Mouse (Mus musculus) gastrocnemius, postnatal 25 days (tissue): Measurements from ENCODE around the gene Trub2. TPM values are rescaled to one million over a fixed set of nuclear protein-coding genes. Genes with fewer than 3 reads are reported as not detected.

Experiments used
- DNase-seq: peaks from one replicate; pipeline ENCODE4 v3.0.0; 2022
- long read RNA-seq, 2 experiments: library from polyadenylated mRNA; stranded (forward); transcript quantifications; one replicate each; pipeline ENCODE4 v2.0.0; 2021
- total RNA-seq, 2 experiments: library from RNA; stranded (reverse); gene quantifications; 1 replicate in 1 of 2; 2 replicates in 1 of 2; pipeline ENCODE4 v1.2.3; 2021

Trub2 gene
- total RNA-seq, result 10 to 100 TPM; 24.8 to 24.9 TPM
- long read RNA-seq, experiment 1, transcript Trub2-201 (8 exons, 3,408 nt), result major isoform, 6 of 19 reads
- long read RNA-seq, experiment 1, partial matches to known transcripts, result 6 of 19 reads
- long read RNA-seq, experiment 1, other reads (novel, unspliced or antisense), result 7 of 19 reads
- long read RNA-seq, experiment 2, transcript Trub2-201 (8 exons, 3,408 nt), result major isoform, 11 of 26 reads
- long read RNA-seq, experiment 2, partial matches to known transcripts, result 4 of 26 reads
- long read RNA-seq, experiment 2, other reads (novel, unspliced or antisense), result 9 of 26 reads

- DNase-seq, result peak; percentile 83
These were observed at the start of gene Trub2 for GRCm38 (mm10) chr2:29787937-29788681. Gene Trub2 (minus strand): TSS chr2:29788502.

GRCm38 (mm10) chr2:29835391-29835899 lies 47.1 kb upstream of the Trub2 start:
- DNase-seq, result no peak

GRCm38 (mm10) chr2:29833796-29834195 lies 45.5 kb upstream of the Trub2 start:
- no peak for DNase-seq

GRCm38 (mm10) chr2:29831106-29831505 lies 42.8 kb upstream of the Trub2 start:
- no peak for DNase-seq

- no peak for DNase-seq
These were observed 39.4 kb upstream of the Trub2 start for GRCm38 (mm10) chr2:29827709-29828024.

- peak; percentile 95 for DNase-seq
These were observed 38.8 kb upstream of the Trub2 start for GRCm38 (mm10) chr2:29826926-29827708.

- no peak for DNase-seq
These were observed 38.1 kb upstream of the Trub2 start for GRCm38 (mm10) chr2:29826318-29826925.

- peak; percentile 51 for DNase-seq
These were observed 31.9 kb upstream of the Trub2 start, which contains the start of gene Urm1 for GRCm38 (mm10) chr2:29820025-29820817. Gene Urm1 (plus strand): TSS chr2:29820075.

GRCm38 (mm10) chr2:29819363-29819762 lies 31.1 kb upstream of the Trub2 start:
- DNase-seq, result no peak

GRCm38 (mm10) chr2:29817426-29818232 lies 29.3 kb upstream of the Trub2 start:
- peak; percentile 66 for DNase-seq

- DNase-seq, result no peak
These were observed 27.5 kb upstream of the Trub2 start for GRCm38 (mm10) chr2:29815678-29816371.

- DNase-seq, result no peak
These were observed 15.1 kb upstream of the Trub2 start for GRCm38 (mm10) chr2:29803400-29803831.

- no peak for DNase-seq
These were observed 14.5 kb upstream of the Trub2 start for GRCm38 (mm10) chr2:29802827-29803201.

GRCm38 (mm10) chr2:29802075-29802826 lies 13.9 kb upstream of the Trub2 start, which contains the start of gene Slc27a4:
Gene Slc27a4 (plus strand): TSS chr2:29802634.
- DNase-seq, result peak; percentile 95

GRCm38 (mm10) chr2:29792772-29793487 lies 4.6 kb upstream of the Trub2 start:
- no peak for DNase-seq

GRCm38 (mm10) chr2:29787104-29787917 lies 991 bp downstream of the Trub2 start, which contains the start of gene Coq4:
Gene Coq4 (plus strand): TSS chr2:29787493.
- DNase-seq, result peak; percentile 82

GRCm38 (mm10) chr2:29784290-29784689 lies 4.0 kb downstream of the Trub2 start:
- DNase-seq, result no peak
